Mouse (Mus musculus) ES-CJ7 (cell line): Measurements from ENCODE around the gene Gm49416.
"Not testable (repeated sequence)": the region's sequence is repeated elsewhere in the genome, so short reads cannot be mapped to it uniquely, and the experiment has no call there.

ENCODE experiments used
- DNase-seq: peaks from one replicate; pipeline ENCODE4 v3.0.0; 2011; ENCODE audit warnings: low read depth, low spot score

Gene Gm49416

DNA sequence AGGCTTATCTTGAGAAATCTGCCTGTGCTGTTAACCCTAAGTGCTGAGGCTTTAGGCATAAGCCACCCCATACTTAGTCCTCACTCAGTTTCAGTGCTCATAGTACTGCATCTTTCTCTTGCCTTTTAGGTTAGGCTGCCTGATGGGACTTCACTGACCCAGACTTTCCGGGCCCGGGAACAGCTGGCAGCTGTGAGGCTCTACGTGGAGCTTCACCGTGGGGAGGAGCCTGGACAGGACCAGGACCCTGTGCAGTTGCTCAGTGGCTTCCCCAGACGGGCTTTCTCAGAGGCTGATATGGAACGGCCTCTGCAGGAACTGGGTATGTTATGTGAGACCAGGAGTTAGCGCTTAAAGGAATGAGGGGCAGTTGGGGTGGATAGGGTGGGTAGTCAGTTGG lies 13.7 kb upstream of the Gm49416 start:
- DNase-seq: no peak

DNA sequence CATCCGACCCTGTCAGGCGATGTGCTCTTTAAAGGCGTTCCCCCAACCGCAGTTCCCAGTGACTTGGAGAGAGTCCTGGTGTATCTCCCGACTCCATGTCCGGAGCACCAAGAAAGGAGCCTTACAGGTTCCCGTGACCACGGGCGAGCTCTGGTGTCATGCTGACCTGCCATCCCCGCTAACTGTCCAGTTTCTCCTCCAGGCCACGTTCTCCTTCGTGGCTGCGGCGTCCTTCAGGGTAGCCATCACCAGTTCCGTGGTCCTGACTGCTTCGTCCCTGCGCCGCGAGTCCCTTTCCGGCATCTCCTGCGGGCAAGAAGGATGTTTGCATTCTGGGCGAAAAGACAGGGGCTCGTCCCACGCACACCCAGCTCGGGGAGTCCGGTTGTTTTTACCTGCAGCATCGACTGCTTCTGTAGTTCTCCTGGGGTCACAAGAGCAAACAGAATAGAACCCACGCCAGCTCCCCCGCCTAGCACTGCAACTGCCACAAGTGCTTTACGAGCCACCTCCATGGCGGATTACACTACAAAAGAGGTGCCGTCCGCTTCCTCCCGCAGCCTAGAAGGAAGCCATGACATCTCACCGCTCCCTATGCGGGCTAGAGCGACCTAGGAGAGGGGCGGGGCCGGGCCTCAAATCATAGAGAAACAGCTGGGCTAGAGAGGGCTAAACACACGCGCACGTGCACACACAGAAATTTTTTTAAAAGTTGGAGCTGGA lies 8.3 kb upstream of the Gm49416 start, which contains the start of gene Uqcc3:
Uqcc3 (minus strand) TSS at position 613 of the 723 bp plus-strand sequence.
- DNase-seq: peak; percentile 88

DNA sequence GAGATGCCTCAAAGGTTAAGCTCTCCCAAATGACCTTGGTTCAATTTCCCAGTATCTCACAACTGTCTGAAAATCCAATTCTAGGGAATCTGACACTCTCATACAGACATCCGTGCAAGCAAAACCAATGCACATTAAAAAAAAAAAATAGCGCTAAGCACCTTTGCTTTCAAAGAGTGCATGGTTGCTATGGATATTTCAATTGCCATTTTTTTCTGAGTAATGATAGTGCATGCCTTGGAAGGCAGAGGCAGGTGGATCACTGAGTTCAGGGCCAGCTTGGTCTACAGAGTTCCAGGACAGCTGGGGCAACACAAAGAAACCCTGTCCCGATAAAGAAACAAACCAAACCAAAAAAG lies 7.7 kb upstream of the Gm49416 start:
- no peak for DNase-seq

DNA sequence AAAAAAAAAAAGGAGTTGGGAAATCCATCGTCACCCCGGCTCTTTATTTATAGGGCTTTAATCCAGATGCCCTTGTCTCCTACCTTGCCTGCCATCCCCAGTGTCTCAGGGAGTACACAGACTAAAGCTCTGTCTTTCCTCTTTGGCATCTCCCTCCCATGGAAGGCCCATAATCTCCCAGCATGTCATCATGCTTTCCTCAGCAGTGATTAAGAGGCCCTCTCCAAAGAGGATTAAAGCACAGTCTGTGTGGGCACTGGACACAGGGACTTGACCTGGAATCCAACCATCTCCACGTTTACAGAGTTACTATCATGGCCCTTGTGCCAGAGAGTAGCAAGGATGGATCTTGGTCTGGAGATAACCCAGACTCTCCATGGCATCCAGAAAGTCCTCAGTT lies 5.1 kb upstream of the Gm49416 start, which contains the start of the genes Lbhd1 and Gm49403:
Lbhd1 (plus strand) TSS at position 117 of the 400 bp plus-strand sequence.
Gm49403 (plus strand) TSS at position 315 of the 400 bp plus-strand sequence.
- DNase-seq: no peak

DNA sequence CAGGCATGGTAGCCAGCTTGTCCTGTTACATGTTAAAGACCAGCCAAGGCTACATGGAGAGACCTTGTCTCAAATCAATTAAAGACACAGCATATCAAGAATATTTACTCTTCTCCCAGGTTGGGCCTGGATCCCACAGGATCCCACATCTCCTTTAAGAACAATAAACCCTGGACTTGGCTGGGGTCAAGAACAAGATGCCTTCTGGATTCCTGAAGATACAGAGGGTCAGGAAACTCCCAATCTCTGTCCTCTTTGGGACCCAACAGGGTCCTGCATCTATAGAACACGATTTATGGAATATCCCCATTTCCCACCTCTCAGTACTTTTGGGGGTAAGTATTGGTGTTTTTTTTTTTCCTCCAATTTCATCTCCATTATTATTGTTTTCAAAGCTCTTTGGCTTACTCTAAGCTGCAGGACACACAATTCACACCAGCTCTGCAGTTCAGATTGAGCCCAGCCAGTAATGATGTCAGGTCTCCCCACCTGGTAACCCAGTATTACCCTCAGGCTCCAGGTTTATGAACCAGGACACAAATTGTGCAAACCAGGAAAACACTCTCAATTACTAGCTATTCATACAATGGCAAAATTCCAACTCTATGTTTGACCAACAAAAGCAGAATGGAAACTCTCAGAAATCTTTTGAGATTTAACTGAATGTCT lies 1.7 kb upstream of the Gm49416 start:
- DNase-seq: no peak

DNA sequence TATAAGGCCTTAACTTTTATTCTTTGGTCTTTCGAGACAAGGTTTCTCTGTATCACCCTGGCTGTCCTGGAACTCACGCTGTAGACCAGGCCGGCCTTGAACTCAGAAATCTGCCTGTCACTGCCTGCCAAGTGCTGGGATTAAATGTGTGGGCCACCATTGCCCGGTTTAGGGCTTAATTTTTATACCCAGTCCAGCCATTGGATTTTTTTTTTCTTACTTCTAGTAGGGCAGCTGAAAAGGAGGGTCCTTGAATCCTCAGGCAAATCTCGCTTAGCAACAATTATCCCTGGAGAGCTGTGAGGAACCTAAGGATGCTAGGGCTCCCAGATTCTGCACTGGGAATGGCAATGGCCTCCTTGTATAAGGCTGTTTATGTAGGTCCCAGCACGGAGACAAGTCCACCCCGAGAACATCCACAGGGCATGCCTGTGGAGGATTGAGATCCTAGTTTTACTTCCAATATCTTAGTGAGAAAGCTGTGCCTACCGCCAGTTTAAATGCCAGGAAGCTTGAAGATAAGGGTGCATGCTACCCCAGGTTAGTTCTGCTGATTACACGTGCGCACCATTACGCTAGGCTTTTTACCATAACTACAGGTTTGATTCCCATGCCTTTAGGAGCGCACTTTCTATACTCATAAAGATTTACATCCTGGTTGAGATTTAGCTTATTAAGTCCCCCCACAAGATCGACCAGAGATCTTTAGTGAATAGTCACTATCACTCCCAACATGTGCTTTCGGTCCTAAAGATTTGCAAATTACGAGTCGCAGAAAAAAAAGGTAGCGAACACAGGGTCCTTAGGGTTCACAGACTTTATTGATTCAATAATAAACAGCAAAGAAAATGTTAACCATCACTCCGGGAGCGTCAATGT lies 902 bp upstream of the Gm49416 start:
- no peak for DNase-seq

DNA sequence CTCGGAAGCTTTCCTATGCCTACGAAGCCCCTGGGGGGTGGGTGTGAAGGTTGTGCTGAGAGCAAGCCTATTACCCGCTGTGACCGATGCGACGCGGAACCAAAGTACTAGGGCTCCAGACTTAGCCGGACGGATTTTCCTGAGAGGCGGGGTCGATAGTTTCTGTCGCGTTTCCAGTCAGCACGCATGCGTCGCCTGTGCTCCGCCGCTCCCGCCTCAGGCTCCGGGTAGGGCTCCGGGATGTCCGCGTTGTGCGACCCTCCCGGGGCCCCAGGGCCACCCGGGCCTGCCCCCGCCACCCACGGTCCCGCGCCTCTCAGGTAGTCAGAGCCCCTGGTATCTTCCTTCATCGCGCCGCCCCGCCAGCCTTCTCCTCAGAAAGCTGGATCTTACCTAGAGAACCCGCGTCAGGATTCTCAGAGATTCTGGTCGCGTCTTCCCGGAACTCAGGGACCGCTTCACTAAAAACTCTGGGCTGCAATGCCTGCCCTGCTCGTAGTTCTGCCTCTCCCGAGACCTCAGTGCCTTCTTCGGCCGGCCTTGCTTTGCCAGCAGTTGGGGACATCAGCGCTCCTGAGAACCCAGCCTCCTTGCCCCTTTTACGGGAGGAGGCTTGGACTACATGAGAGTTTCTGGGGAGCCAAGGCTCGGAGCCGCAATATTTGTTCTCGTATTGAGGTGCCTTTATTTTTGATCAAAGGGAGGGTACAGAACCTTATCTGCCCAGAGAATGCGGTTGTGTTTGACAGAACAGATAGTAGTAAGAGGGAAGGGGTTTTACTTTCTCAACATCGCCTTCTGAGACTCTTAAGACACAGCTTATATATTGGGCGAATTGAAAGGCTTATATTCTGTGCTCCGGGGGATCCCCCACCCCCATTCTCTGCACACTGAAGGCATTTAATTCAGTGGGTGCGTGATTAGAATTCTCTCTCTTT lies 4.4 kb downstream of the Gm49416 start, which contains the start of gene Ints5:
Ints5 (plus strand) TSS at position 177 of the 938 bp plus-strand sequence.
- peak; percentile 94 for DNase-seq

DNA sequence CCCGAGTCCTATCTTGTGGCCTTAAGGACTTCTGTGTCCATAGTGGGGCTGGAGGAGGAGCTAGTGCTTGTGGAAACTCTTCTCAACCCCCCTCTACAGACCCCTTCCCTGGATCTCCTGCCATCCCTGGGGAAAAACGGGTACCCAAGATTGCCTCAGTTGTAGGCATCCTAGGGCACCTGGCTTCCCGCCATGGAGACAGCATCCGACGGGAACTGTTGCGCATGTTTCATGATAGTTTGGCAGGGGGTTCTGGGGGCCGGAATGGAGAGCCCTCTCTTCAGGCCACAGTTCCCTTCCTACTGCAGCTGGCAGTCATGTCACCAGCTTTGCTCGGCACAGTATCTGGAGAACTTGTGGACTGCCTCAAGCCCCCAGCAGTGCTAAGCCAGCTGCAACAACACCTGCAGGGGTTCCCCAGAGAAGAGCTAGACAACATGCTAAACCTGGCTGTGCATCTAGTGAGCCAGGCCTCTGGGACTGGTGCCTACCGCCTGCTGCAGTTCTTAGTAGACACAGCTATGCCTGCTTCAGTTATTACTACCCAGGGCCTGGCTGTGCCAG lies 6.8 kb downstream of the Gm49416 start:
- no peak for DNase-seq

DNA sequence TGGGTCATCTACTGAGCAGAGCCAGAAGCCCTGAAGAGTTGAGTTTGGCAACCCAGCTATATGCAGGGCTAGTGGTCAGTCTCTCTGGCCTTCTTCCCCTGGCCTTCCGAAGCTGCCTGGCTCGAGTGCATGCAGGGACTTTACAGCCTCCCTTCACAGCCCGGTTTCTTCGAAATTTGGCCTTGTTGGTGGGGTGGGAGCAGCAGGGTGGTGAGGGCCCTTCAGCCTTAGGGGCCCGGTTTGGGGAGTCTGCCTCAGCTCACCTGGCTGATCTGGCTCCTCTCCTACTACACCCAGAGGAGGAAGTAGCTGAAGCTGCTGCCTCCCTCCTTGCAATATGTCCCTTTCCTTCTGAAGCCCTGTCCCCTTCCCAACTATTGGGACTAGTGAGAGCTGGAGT lies 7.5 kb downstream of the Gm49416 start:
- DNase-seq: not testable (repeated sequence)

DNA sequence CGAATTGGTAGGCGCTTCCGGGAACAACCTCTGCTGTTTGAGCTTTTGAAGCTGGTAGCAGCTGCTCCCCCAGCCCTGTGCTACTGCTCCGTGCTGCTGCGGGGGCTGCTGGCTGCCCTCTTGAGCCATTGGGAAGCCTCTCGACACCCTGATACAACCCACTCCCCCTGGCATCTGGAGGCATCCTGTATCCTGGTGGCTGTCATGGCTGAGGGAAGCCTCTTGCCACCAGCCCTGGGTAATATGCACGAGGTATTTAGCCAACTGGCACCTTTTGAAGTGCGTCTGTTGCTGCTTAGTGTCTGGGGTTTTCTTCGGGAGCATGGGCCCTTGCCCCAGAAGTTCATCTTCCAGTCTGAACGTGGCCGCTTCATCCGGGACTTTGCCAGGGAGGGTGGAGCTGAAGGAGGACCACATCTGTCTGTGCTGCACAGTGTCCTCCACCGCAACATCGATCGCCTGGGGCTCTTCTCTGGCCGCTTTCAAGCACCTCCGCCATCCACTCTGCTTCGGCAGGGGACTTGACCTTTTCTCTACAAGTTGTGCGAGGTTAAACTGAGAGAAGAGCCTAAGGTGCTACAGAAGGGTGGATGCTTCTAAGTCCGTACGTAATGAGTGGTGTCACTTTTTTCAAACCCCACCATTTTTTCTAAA lies 8.6 kb downstream of the Gm49416 start:
- DNase-seq: peak; percentile 54

DNA sequence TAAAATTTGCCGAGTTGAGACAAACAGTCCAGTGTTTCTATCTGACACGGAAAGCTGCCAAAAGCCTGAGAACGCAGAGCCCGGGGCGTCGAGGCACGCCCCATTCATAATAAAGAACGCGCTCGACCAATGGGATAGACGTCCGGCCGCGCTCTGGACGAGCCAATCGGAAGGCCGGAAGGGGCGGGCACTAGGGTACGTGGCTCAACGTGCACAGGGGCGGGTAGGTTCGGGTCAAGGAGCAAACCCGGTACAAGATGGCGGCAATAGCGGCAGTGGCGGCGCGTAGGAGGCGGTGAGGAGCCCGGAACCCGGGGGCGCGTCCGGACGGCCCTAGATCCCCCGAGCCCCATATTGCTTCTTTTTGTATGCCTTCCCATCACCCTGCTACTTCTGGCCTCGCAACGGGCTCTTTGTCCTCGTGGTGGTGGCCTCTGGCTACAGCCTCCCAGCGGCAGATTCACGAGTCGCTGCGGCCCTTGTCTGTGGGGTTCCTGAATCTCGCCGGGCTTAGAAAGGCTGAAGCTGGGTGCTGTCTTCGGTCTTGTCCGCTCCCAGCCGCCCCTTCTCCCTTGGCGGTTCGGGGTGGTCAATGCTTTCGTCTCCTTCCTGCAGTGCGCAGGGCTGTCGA lies 9.3 kb downstream of the Gm49416 start, which contains the start of gene Ganab:
Ganab (plus strand) TSS at position 207 of the 631 bp plus-strand sequence.
- DNase-seq: peak; percentile 95

DNA sequence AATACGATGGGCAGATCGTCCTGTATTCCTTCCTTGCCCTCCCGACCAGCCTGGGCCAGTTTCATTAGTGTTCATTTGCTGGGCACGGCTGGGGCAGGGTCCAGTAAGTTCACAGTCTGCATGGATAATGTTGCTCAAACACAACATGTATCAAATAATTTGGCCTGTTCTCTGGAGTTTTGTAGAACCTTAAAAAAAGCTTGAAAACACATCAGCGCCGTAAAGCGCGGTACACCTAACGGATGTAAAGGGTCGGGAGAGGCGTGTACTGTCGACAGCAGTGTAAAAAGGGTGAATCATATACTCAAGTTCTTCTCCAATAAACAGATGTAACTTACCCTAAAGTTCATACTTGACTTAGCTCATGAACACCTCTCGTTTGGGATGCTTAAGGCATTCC lies 9.8 kb downstream of the Gm49416 start:
- DNase-seq: no peak

DNA sequence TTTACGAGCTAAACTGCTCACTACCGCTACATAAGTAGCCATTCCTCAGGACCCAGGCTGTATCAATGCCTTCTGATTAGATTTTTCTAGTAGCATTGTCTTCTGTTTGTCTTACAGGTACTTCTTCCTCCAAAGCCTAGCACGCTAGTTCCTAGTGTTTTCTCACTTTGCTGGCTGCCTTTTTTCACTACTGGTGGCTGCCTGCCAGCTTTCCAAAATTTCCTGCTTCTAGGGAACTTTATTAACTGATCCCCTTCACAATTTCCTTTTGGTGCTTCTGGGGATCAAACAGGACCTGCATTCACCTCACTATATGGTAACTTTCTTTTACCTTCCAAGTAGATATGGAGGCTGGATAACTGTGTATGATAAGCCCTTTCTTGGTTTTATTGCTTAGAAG lies 10.4 kb downstream of the Gm49416 start:
- no peak for DNase-seq

DNA sequence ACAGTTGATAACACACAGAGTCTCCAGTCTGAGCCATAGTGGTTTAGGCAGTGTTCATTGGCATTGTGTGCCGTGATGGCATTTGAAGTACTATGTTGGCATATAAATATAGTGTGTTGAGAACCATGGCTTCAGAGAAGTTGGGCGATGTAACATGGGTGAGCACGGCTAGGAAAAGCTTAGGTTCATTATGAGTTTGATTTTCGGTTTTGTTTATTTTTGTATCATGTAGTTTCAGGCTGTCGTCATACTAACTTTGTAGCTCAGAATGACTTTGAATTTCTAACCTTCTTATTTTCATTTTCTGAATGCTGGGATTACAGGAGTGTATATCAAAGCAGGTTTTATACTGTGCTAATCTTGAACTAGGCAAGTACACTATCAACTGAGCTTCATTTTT lies 14.7 kb downstream of the Gm49416 start:
- no peak for DNase-seq

DNA sequence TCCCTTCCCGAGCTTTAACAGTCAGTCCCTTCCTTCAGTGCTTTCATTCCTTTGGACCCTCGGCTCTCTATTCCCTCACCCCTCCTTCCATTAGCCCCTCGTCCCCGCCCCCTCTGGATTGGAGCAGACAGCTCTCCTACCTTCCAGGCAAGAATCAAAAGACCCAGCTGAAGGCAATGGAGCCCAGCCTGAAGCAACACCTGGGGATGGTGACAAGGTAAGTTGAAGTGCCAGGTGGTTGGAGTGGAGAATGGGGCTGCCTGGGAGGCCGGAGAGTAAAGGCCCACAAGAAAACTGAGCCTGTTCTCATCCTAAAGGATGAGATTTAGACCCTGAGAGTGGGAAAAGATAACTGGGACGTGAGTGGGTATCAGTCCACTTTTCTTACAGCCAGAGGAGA lies 19.8 kb downstream of the Gm49416 start:
- DNase-seq: no peak

DNA sequence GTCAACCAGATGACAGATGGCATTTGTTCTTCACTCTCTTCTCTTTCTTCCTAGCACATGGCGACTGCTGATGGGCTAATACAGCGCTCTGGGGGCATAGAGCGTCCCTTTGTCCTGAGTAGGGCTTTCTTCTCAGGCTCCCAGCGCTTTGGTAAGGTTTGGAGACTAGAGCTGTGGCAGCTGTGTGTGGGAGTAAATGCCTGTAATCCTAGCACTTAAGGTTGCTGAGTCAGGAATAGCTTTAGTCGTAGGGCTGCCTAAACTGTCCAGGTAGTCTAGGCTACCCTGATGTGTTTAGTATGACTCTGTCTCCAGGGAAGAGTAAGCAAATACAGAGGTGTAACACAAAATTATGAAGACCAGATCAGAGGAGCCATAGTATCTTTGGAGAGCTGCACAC lies 23.1 kb downstream of the Gm49416 start:
- DNase-seq: no peak

DNA sequence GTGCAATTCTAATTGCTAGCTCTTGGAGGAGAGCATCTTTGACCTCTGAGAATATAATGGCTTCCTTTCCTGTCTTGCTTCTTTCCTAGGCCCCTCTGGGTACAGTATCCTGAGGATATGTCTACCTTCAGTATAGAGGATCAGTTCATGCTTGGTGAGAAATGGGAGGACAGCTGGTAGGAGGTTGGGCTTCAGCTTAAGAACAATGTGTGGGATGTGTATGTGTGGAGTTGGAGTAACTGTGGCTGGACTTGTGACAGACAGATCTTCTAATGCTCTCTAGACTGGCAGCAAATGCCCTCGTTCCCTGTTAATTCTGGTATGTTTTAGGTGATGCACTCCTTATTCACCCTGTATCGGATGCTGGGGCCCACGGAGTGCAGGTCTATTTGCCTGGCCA lies 25.5 kb downstream of the Gm49416 start:
- DNase-seq: no peak

DNA sequence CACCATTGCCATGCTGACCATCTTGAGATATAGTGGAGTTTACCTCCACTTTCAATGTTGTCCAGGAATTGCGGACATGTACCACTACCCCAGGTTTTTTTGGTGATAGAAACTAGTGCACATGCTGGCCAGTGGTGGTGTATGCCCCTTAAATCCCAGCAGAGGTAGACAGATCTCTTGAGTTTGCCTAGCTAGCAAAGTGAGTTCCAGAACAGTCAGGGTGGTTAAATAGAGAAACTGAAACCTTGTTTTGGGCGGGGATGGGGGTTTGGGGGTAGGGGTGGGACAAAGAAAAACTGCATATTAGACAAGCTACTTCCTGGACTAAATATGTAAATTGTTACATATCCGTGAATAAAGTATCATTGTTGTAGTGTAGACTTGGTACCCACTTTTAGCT lies 30.3 kb downstream of the Gm49416 start:
- no peak for DNase-seq

DNA sequence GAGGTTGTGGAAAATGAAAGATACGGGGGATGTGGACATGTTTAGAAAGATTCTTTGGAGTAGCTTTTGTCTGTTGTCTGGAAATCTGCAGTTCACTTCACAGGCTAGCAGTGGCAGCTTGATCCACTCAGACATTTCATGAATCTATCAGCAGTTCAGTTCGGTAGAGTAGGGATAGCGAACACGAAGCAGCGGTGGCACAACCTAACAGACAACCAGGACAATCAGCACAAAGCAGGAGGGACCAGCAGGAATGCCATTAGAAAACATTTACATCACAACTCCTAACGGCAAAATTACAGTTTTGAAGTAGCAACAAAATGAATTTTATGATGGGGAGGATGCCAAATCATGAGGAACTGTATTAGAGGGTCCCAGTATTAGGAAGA lies 31.0 kb downstream of the Gm49416 start:
- DNase-seq: no peak
